Mouse (Mus musculus) kidney, adult 2 months (tissue): Measurements from ENCODE around the gene Mnd1.

ENCODE experiments used
- CTCF ChIP-seq: fragments of 200-500 bp; conservative IDR thresholded peaks from 2 replicates; pipeline ENCODE4 v1.5.1; 2011; ENCODE audit warnings: low read depth, mild to moderate bottlenecking, control low read depth, low read length, moderate library complexity, mixed read lengths; ENCODE audit not compliant: insufficient read depth, insufficient read length
- POLR2A ChIP-seq: fragments of 200-500 bp; IDR thresholded peaks from one replicate; pipeline ENCODE4 v1.6.1; 2011; ENCODE audit warnings: low read depth, low read length, control low read depth

- TF ChIP-seq CTCF (peak; percentile 19; the same call in 1 of the 2 replicates), POLR2A (no peak)
Measured at GRCm38 (mm10) chr3:84040476-84041082, 115.0 kb downstream of the Mnd1 start.
